Comparison of ENCODE assay signal across 8 mouse cellular contexts in the genomic region with DNA sequence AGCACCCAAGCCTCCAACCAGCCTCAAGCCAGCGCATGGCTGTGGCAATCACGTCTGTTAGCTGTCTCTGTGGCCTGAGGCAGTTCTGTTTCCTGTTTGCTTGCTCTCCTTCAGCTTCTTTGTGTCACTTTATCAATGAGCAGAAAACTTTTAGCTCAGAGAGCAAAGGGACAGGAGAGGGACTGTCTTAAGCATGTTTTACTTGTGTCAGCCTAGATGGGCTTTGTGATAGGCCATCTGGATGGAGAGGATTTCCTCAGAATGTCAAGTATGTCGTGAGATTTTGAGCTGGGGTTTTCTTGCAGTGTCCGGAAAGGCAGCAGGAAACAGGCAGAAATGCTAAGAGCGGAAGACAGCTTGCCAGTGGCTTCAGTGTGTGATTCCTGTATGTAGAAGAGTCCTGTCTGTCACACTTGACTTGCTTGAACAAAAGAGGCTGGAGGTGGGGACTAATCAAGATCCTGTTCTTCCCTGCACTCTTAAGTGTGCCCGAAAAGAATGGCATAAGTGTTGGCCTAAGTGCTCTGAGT. TPM values are rescaled to one million over a fixed set of nuclear protein-coding genes. Genes with fewer than 3 reads are reported as not detected.
DNase-seq lines count a peak whose midpoint lies in the region; ATAC-seq and TF ChIP-seq lines count a peak whose summit lies in the region.

No protein-coding gene starts in this region.

- H3K4me1 ChIP-seq in bone marrow macrophage, adult 2 months (ENCODE audit: control insufficient read depth, insufficient read depth, low read length) = peaks cover 28% of the 10 kb centered on the region
- H3K4me1 ChIP-seq in liver, embryonic 16.5 days (ENCODE audit: control insufficient read depth, low read depth, low read length) = no peaks in the 10 kb centered on the region; the same call in 1 of the 2 replicates

- no peak overlapping the region for H3K4me2 ChIP-seq in liver, embryonic 16.5 days (ENCODE audit: low read depth, low read length)

- no peaks in the 10 kb centered on the region for H3K9me3 ChIP-seq in liver, embryonic 16.5 days (replicated peaks; ENCODE audit: control insufficient read depth, low read length)

- 13% methylated on average over 6 of the region's 6 CpGs for WGBS in liver, embryonic 16.5 days (ENCODE audit: insufficient replicate concordance)

- ATAC-seq in liver, embryonic 16.5 days (ENCODE audit: low read depth) = peak; percentile 35; the same call in 1 of the 2 replicates

- no peak overlapping the region for H3K9ac ChIP-seq in liver, embryonic 16.5 days (ENCODE audit: low read depth, low read length)

- peak overlapping the region; percentile 42 for H3K4me3 ChIP-seq in bone marrow macrophage, adult 2 months (ENCODE audit: insufficient read depth, low read length)
- no peak overlapping the region for H3K4me3 ChIP-seq in liver, embryonic 16.5 days (ENCODE audit: low read depth, low read length)

- intact Hi-C loops in heart, postnatal 10 days (cut with DNase I) = no loop called here

- H3K27ac ChIP-seq in bone marrow macrophage, adult 2 months (ENCODE audit: insufficient read depth, low read depth, low read length) = peak overlapping the region; percentile 92
- H3K27ac ChIP-seq in liver, embryonic 16.5 days (ENCODE audit: low read length) = peak overlapping the region; percentile 65

- no peaks in the 10 kb centered on the region for H3K36me3 ChIP-seq in liver, embryonic 16.5 days (ENCODE audit: control insufficient read depth, insufficient read depth)

- H3K27me3 ChIP-seq in liver, embryonic 16.5 days (ENCODE audit: control insufficient read depth, insufficient read depth, low read depth, low read length) = no peaks in the 10 kb centered on the region

- DNase-seq in B cell, adult 2 months = peak; percentile 69 to 70
- peak; percentile 37 to 42 for DNase-seq in heart, postnatal 10 days
- DNase-seq in spleen, adult 12 weeks (ENCODE audit: low spot score) = peak; percentile 9
- DNase-seq in right cerebral cortex, adult 2 months (ENCODE audit: low spot score in 2 of 2) = no peak
- DNase-seq in gastrocnemius, adult 18-20 months (ENCODE audit: low spot score) = no peak
- DNase-seq in adrenal gland, postnatal 25 days = no peak

- no peak for TF ChIP-seq POLR2A in bone marrow macrophage, adult 2 months (IDR thresholded peaks at IDR 0.05; ENCODE audit: borderline replicate concordance, low read depth, low read length)

- TF ChIP-seq CTCF in bone marrow macrophage, adult 2 months (IDR thresholded peaks at IDR 0.05; ENCODE audit: low read depth, low read length) = no peak

RNA-seq across cellular contexts. Expression of gene Eml4, which starts 46.9 kb away (rescaled TPM):
- 15.2 and 16.6 TPM in 2 replicates for polyA plus RNA-seq in bone marrow macrophage, adult 2 months (2012; ENCODE audit: insufficient read depth, insufficient read length, missing spikeins)
- 10 to 100 TPM; 10.5 to 12.9 TPM for total RNA-seq in heart, postnatal 10 days (2021)
- polyA plus RNA-seq in liver, embryonic 16.5 days (2015; fragmentation: Nextera tagmentation; extraction: Ambion mirVana) = 4.2 and 4.7 TPM in 2 replicates
- 1 to 10 TPM; 1.8 to 2.1 TPM for total RNA-seq in gastrocnemius, adult 18-20 months (2021)
- total RNA-seq in adrenal gland, postnatal 25 days (2021) = 25.9 and 28.0 TPM in 2 replicates

Comparison
In these comparisons a context has a peak if more than half of its experiments do, and no peak if none do; other contexts are left out.
1. DNase-seq: peak in B cell, adult 2 months (2 of 2), heart, postnatal 10 days (2 of 2) and spleen, adult 12 weeks (single experiment); none in right cerebral cortex, adult 2 months (0 of 2), gastrocnemius, adult 18-20 months (single experiment) and adrenal gland, postnatal 25 days (single experiment).